Mouse (Mus musculus): ENCODE data around the gene Rars2.

DNA sequence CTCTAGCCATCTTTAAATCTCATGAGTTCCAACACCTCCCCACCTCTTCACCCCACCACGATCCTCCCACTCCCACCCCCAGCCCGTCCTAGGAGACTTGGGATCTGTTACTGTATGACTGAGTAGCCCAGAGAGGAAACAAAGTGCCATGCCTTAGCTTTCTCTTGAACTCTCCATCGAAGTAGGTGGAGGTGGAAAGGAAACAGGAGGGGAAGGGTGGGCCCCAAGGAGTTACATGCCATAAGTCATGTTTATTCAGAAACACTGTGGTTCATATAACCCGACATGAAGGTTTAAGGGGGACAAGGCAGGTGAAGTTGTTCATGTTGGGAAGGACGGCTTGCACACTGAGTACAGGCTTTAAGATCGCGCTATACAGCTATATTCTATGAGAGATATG is 22.6 kb downstream of the Rars2 start:
- TF ChIP-seq CTCF (IDR thresholded peaks at IDR 0.05; ENCODE audit: insufficient read depth, low read depth, low read length) (no peak), POLR2A (IDR thresholded peaks at IDR 0.05; ENCODE audit: insufficient read depth, low read depth, low read length) (no peak)

Data from olfactory bulb, adult 2 months (tissue).